Mouse (Mus musculus) olfactory bulb, adult 2 months (tissue): ENCODE results near the gene Gm49321.

Experiments used
- CTCF ChIP-seq: fragments of 200-500 bp; IDR thresholded peaks from 2 replicates; pipeline ENCODE4 v1.5.1; 2012; ENCODE audit warnings: low read depth, mild to moderate bottlenecking, low read length, moderate library complexity; ENCODE audit not compliant: insufficient read depth
- POLR2A ChIP-seq: fragments of 200-500 bp; IDR thresholded peaks from 2 replicates; pipeline ENCODE4 v1.6.1; 2012; ENCODE audit warnings: mild to moderate bottlenecking, low read depth, low read length, moderate library complexity; ENCODE audit not compliant: insufficient read depth

DNA sequence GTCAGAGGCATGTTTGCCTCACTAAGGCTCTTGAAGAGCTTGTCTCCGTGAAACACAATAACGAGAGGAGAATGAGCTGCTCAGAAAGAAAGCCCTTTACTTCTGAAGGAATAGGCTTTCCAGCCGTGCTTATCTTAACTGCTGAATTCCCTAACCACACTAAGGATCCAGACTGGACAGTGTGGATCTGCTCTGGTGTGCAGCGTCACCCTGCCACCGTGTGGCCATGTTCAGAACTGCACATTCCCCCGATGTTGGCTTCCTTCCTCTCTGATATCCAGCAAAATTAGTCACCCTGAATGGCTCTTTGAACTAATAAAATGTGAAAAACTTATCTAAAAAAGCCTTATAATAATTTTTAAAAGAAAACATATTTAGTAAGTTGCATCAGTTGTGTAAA lies 76.3 kb downstream of the Gm49321 start:
- TF ChIP-seq CTCF, result peak; percentile 80; the same call in 1 of the 2 replicates
- TF ChIP-seq POLR2A, result no peak
